Mouse (Mus musculus): Measurements from ENCODE around the gene Coil. TPM values are rescaled to one million over a fixed set of nuclear protein-coding genes. Genes with fewer than 3 reads are reported as not detected.
"Not testable (repeated sequence)": the region's sequence is repeated elsewhere in the genome, so short reads cannot be mapped to it uniquely, and the experiment has no call there.

Gene Coil
- polyA plus RNA-seq, 1 experiment, result 10.9 TPM

DNA sequence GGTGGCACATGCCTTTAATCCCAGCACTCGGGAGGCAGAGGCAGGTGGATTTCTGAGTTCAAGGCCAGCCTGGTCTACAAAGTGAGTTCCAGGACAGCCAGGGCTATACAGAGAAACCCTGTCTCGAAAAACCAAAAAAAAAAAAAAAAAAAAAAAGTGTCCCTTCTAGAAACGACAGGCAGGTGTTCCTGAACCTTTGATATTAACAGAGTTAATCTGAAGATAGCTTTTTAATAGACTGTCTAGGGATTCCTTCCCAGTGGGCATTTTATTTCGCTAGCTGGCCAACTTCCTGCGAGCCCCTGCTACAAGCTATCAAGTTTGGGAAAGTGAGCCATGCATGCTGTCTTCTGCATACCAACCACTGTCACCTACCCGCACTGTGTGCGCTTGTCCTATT is 71.0 kb downstream of the Coil start:
- not testable (repeated sequence) for DNase-seq (ENCODE audit: low spot score)

Other genes starting within 250 kb of the Coil start
- 46.1 and 50.9 TPM in 2 replicates for gene Akap1, start 105.7 kb upstream of the Coil start, polyA plus RNA-seq (2012; rRNA removed)
- gene Scpep1, start 14.8 kb upstream of the Coil start, polyA plus RNA-seq (2012; rRNA removed), result 94.2 and 94.3 TPM in 2 replicates
- not detected in 2 replicates for gene Elobl, start 3.3 kb upstream of the Coil start, polyA plus RNA-seq (2012; rRNA removed)
- 12.9 and 18.2 TPM in 2 replicates for gene Trim25, start 29.1 kb downstream of the Coil start, polyA plus RNA-seq (2012; rRNA removed)
- 5.7 and 6.4 TPM in 2 replicates for gene Dgke, start 96.6 kb downstream of the Coil start, polyA plus RNA-seq (2012; rRNA removed)
- 0.18 and 0.72 TPM in 2 replicates for gene Gm525, start 103.6 kb downstream of the Coil start, polyA plus RNA-seq (2012; rRNA removed)